Mouse (Mus musculus) intestine, embryonic 14.5 days (tissue): Measurements from ENCODE around the gene Fgfr2. TPM values are rescaled to one million over a fixed set of nuclear protein-coding genes. Genes with fewer than 3 reads are reported as not detected.

Experiments used
- ATAC-seq: fragments of 200-750 bp; cut with Nextera tagmentation; replicated peaks from 2 replicates; pipeline ENCODE4 v1.8.0; 2017; ENCODE audit warnings: low read depth, moderate number of reproducible peaks, moderate TSS enrichment, moderate library complexity; ENCODE audit not compliant: low FRiP score, low TSS enrichment
- DNase-seq: peaks from one replicate; pipeline ENCODE4 v3.0.0-alpha.2; 2018; ENCODE audit warnings: low spot score
- H3K27ac ChIP-seq: fragments of 300-500 bp; sonication (generic); 2 replicates; pipeline ENCODE4 v1.5.1; 2014; ENCODE audit warnings: low read depth, mild to moderate bottlenecking, control low read depth
- H3K27me3 ChIP-seq: fragments of 300-500 bp; sonication (generic); replicated peaks from 2 replicates; pipeline ENCODE4 v1.6.1; 2014; ENCODE audit warnings: low read length, control low read depth; ENCODE audit not compliant: control insufficient read depth, insufficient read depth
- H3K36me3 ChIP-seq: fragments of 300-500 bp; sonication (generic); 2 replicates; pipeline ENCODE4 v1.6.1; 2014; ENCODE audit warnings: low read length, control low read depth; ENCODE audit not compliant: control insufficient read depth, insufficient read depth
- H3K4me1 ChIP-seq: fragments of 300-500 bp; sonication (generic); replicated peaks from 2 replicates; pipeline ENCODE4 v1.6.1; 2014; ENCODE audit warnings: low read length, control low read depth, mixed read lengths; ENCODE audit not compliant: control insufficient read depth, insufficient read depth
- H3K4me2 ChIP-seq: fragments of 300-500 bp; sonication (generic); 2 replicates; pipeline ENCODE4 v1.6.1; 2014; ENCODE audit warnings: low read length
- H3K4me3 ChIP-seq: fragments of 300-500 bp; sonication (generic); 2 replicates; pipeline ENCODE4 v1.5.1; 2014; ENCODE audit warnings: low read depth, low read length, control low read depth, mixed read lengths
- H3K9ac ChIP-seq: fragments of 300-500 bp; sonication (generic); 2 replicates; pipeline ENCODE4 v1.6.1; 2014; ENCODE audit warnings: mild to moderate bottlenecking, low read length
- H3K9me3 ChIP-seq: fragments of 300-500 bp; sonication (generic); 2 replicates; pipeline ENCODE4 v1.6.1; 2016; ENCODE audit warnings: low read length, control low read depth; ENCODE audit not compliant: control insufficient read depth
- WGBS: fragments of 180-500 bp; shearing (Covaris S2); extraction: QIAGEN DNeasy Blood & Tissue Kit; methylation state at CpG from one replicate; pipeline ENCODE4 v1.1.7; 2014; 5-methylcytosine and 5-hydroxymethylcytosine counted together
- polyA plus RNA-seq: library from polyadenylated mRNA; unstranded; fragments of >200 nt; fragmentation: Nextera tagmentation; extraction: Ambion mirVana; gene quantifications from 2 replicates; pipeline ENCODE4 v1.2.1, GENCODE M21; 2014

The Fgfr2 gene
- polyA plus RNA-seq, 1 experiment from 2014 or later = 105 TPM

- H3K9me3 ChIP-seq = no peaks in the 10 kb centered on the region
- no peak for DNase-seq
- no peaks in the 10 kb centered on the region for H3K4me1 ChIP-seq
- no peak overlapping the region for H3K4me3 ChIP-seq
- peaks cover 29% of the 10 kb centered on the region for H3K36me3 ChIP-seq
- 67% methylated on average over 3 of the region's 3 CpGs for WGBS
- H3K27ac ChIP-seq = no peak overlapping the region
- H3K9ac ChIP-seq = no peak overlapping the region
- no peak overlapping the region for H3K4me2 ChIP-seq
- no peak for ATAC-seq
- no peaks in the 10 kb centered on the region for H3K27me3 ChIP-seq
Measured at GRCm38 (mm10) chr7:130454226-130454625, 2668.9 kb downstream of the Fgfr2 start.

DNA sequence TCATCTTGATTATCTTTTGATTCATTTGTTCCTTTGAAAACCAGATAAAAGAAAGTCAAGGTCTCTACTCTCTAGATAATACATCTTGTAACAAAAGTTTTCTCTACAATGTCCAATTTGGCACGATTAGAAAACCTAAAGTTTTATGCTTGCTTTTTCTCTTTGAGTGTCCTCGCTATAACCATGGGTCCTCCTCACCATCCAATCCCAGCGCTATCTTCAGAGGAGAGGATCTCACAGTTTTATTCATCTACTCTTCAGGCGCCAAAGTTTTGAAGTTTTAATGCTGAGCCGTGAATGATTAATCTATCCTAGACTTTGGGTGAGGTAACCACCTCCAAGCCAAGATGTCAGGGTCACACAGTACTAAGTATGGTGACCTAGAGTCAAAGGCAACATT, 2687.4 kb downstream of the Fgfr2 start:
- Histone ChIP-seq H3K27ac (no peak overlapping the region), H3K9ac (no peak overlapping the region), H3K4me1 (no peaks in the 10 kb centered on the region), H3K4me3 (no peak overlapping the region), H3K36me3 (0 out of 2 replicates have a peak, but pooled peaks cover 11% of the 10 kb centered on the region), H3K27me3 (no peaks in the 10 kb centered on the region), H3K4me2 (no peak overlapping the region), H3K9me3 (no peaks in the 10 kb centered on the region)
- ATAC-seq = no peak
- 94% methylated on average over 5 of the region's 5 CpGs for WGBS
- no peak for DNase-seq

- Histone ChIP-seq H3K4me2 (no peak overlapping the region), H3K4me3 (no peak overlapping the region), H3K27ac (no peak overlapping the region), H3K9ac (no peak overlapping the region), H3K36me3 (no peaks in the 10 kb centered on the region), H3K9me3 (no peaks in the 10 kb centered on the region), H3K4me1 (no peaks in the 10 kb centered on the region), H3K27me3 (no peaks in the 10 kb centered on the region)
- ATAC-seq (no peak), DNase-seq (no peak)
- 93% methylated on average over 2 of the region's 2 CpGs for WGBS
Measured at GRCm38 (mm10) chr7:130432141-130432540, 2691.0 kb downstream of the Fgfr2 start.

- Histone ChIP-seq H3K36me3 (no peaks in the 10 kb centered on the region), H3K27me3 (no peaks in the 10 kb centered on the region), H3K9ac (no peak overlapping the region), H3K4me1 (peaks cover 8% of the 10 kb centered on the region; the same call in 1 of the 2 replicates), H3K27ac (no peak overlapping the region), H3K9me3 (no peaks in the 10 kb centered on the region), H3K4me3 (no peak overlapping the region), H3K4me2 (no peak overlapping the region)
- 3% methylated on average over 5 of the region's 5 CpGs for WGBS
- ATAC-seq (no peak), DNase-seq (no peak)
Measured at GRCm38 (mm10) chr7:130426586-130426985, 2696.6 kb downstream of the Fgfr2 start.

GRCm38 (mm10) chr7:130425991-130426390, 2697.2 kb downstream of the Fgfr2 start:
- Histone ChIP-seq H3K9ac (no peak overlapping the region), H3K27me3 (no peaks in the 10 kb centered on the region), H3K4me3 (no peak overlapping the region), H3K36me3 (no peaks in the 10 kb centered on the region), H3K4me2 (no peak overlapping the region), H3K27ac (no peak overlapping the region), H3K9me3 (no peaks in the 10 kb centered on the region), H3K4me1 (peaks cover 8% of the 10 kb centered on the region; the same call in 1 of the 2 replicates)
- WGBS = 44% methylated on average over 2 of the region's 2 CpGs
- no peak for ATAC-seq
- DNase-seq = no peak

DNA sequence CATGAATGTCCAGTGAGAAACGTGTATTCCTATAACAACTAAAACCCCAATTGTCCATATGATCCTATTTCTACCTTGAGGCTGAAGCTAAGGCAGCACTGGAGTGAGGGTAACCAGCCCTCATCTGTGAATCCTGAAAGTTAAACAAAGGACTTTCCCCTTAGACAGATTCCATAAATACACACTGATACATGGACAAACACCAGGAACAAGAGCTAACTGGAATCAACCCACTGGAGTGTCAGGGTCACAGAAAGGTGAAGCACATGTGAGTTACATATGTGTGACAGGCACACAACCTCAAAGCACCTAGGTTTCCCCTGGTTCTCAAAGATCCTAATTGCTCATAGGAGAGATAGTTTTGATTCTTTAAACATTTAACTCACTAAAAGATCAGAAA, 2703.2 kb downstream of the Fgfr2 start:
- Histone ChIP-seq H3K4me1 (no peaks in the 10 kb centered on the region; the same call in 1 of the 2 replicates), H3K9ac (no peak overlapping the region), H3K27ac (peak overlapping the region; percentile 57), H3K4me3 (no peak overlapping the region), H3K9me3 (no peaks in the 10 kb centered on the region), H3K27me3 (no peaks in the 10 kb centered on the region), H3K36me3 (no peaks in the 10 kb centered on the region), H3K4me2 (no peak overlapping the region)
- 0 out of 2 replicates have a peak, but pooled peaks have one; percentile 23 for ATAC-seq
- no peak for DNase-seq
- 46% methylated on average over 1 of the region's 1 CpGs for WGBS

- peak overlapping the region; percentile 58 for H3K27ac ChIP-seq
- no peak for ATAC-seq
Measured at GRCm38 (mm10) chr7:130407622-130408021, 2715.5 kb downstream of the Fgfr2 start.

DNA sequence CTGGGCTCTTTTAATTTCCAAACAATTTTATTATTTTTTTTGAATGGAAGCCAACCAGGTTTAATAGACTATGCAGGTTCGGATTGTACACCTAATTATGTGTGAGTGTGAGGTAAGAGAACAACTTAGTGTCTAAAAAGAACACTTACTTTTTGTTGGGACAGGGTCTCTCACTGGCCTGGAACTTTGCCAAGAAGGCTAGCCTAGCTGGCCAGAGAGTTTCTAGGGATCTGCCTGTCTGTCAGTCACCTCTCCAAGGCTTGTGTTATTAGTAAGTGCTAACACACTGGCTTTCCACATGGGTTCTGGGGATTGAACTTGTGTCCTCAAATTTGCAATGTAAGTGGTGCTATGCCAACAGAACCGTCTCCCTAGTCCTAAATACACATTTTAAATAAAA, 2719.8 kb downstream of the Fgfr2 start:
- no peak overlapping the region for H3K27ac ChIP-seq
- H3K9ac ChIP-seq = no peak overlapping the region
- WGBS = 86% methylated on average over 2 of the region's 2 CpGs
- DNase-seq (no peak), ATAC-seq (no peak)
- H3K4me1 ChIP-seq = no peaks in the 10 kb centered on the region; the same call in 1 of the 2 replicates
- no peak overlapping the region for H3K4me2 ChIP-seq
- H3K27me3 ChIP-seq = no peaks in the 10 kb centered on the region
- peaks cover 6% of the 10 kb centered on the region for H3K36me3 ChIP-seq
- no peak overlapping the region for H3K4me3 ChIP-seq
- H3K9me3 ChIP-seq = no peaks in the 10 kb centered on the region

More at GRCm38 (mm10) chr7:130407622-130408021, 2715.5 kb downstream of the Fgfr2 start:
- DNase-seq = no peak
- Histone ChIP-seq H3K27me3 (no peaks in the 10 kb centered on the region), H3K4me2 (no peak overlapping the region), H3K9me3 (no peaks in the 10 kb centered on the region), H3K4me3 (no peak overlapping the region), H3K36me3 (no peaks in the 10 kb centered on the region), H3K9ac (no peak overlapping the region), H3K4me1 (no peaks in the 10 kb centered on the region; the same call in 1 of the 2 replicates)
- WGBS = 69% methylated on average over 10 of the region's 10 CpGs

- Histone ChIP-seq H3K36me3 (peaks cover 13% of the 10 kb centered on the region), H3K4me3 (no peak overlapping the region), H3K9me3 (no peaks in the 10 kb centered on the region), H3K27ac (no peak overlapping the region), H3K4me2 (no peak overlapping the region), H3K4me1 (no peaks in the 10 kb centered on the region), H3K27me3 (no peaks in the 10 kb centered on the region), H3K9ac (no peak overlapping the region)
- ATAC-seq = no peak
- WGBS = 81% methylated on average over 2 of the region's 2 CpGs
- no peak for DNase-seq
Measured at GRCm38 (mm10) chr7:130394697-130395096, 2728.5 kb downstream of the Fgfr2 start.
